Mouse (Mus musculus): ENCODE data around the gene Atp6ap1. TPM values are rescaled to one million over a fixed set of nuclear protein-coding genes. Genes with fewer than 3 reads are reported as not detected.
A peak's percentile ranks its signal among the peaks of the same experiment; 100 is the strongest.

Gene Atp6ap1
- total RNA-seq (2014; rRNA removed) = 307 and 359 TPM in 2 replicates
- 371 and 388 TPM in 2 replicates for polyA plus RNA-seq (2015; fragmentation: Nextera tagmentation; extraction: Ambion mirVana)

- Histone ChIP-seq H3K27ac (ENCODE audit: low read depth, low read length) (peak within 1 kb of the TSS; percentile 84), H3K4me2 (ENCODE audit: low read depth, low read length, poor library complexity, severe bottlenecking) (peak within 1 kb of the TSS; percentile 64), H3K9ac (replicated peaks; ENCODE audit: low read length, poor library complexity, severe bottlenecking) (peak within 1 kb of the TSS; percentile 73), H3K36me3 (ENCODE audit: insufficient read depth, low read length) (no peaks in the 10 kb centered on the region), H3K27me3 (ENCODE audit: insufficient read depth, low read length) (no peaks in the 10 kb centered on the region), H3K4me1 (ENCODE audit: insufficient read depth, low read length) (no peaks in the 10 kb centered on the region), H3K9me3 (ENCODE audit: low read length) (0 out of 2 replicates have a peak, but pooled peaks cover 3% of the 10 kb centered on the region), H3K4me3 (ENCODE audit: low read depth, low read length) (peak within 1 kb of the TSS; percentile 53)
- 23% methylated on average over 35 of the region's 37 CpGs for WGBS
- ATAC-seq (ENCODE audit: low FRiP score) (peak; percentile 98), DNase-seq (ENCODE audit: low spot score) (peak; percentile 96)
- TF ChIP-seq CTCF (IDR thresholded peaks at IDR 0.05) = no peak
These were observed at the start of gene Atp6ap1 for GRCm38 (mm10) chrX:74296538-74297448. Gene Atp6ap1, plus strand, starts transcription at chrX:74297097.

- H3K9me3 ChIP-seq (ENCODE audit: low read length) = no peaks in the 10 kb centered on the region
- peak; percentile 57 for DNase-seq (ENCODE audit: low spot score)
- no peak overlapping the region for H3K4me3 ChIP-seq (ENCODE audit: low read depth, low read length)
- H3K36me3 ChIP-seq (ENCODE audit: insufficient read depth, low read length) = no peaks in the 10 kb centered on the region
- H3K9ac ChIP-seq (replicated peaks; ENCODE audit: low read length, poor library complexity, severe bottlenecking) = no peak overlapping the region
- H3K27ac ChIP-seq (ENCODE audit: low read depth, low read length) = no peak overlapping the region
- WGBS = 20% methylated on average over 3 of the region's 3 CpGs
- no peaks in the 10 kb centered on the region for H3K27me3 ChIP-seq (ENCODE audit: insufficient read depth, low read length)
- TF ChIP-seq CTCF (IDR thresholded peaks at IDR 0.05) = peak; percentile 65
- H3K4me2 ChIP-seq (ENCODE audit: low read depth, low read length, poor library complexity, severe bottlenecking) = peak overlapping the region; percentile 57; the same call in 1 of the 2 replicates
- ATAC-seq (ENCODE audit: low FRiP score) = no peak
- H3K4me1 ChIP-seq (ENCODE audit: insufficient read depth, low read length) = no peaks in the 10 kb centered on the region
These were observed 48.2 kb upstream of the Atp6ap1 start for GRCm38 (mm10) chrX:74248651-74249050.

- WGBS = 19% methylated on average over 34 of the region's 38 CpGs
These were observed 47.3 kb upstream of the Atp6ap1 start, which contains the start of gene Flna for GRCm38 (mm10) chrX:74249615-74250014. Gene Flna, minus strand, starts transcription at chrX:74249820.

GRCm38 (mm10) chrX:74254153-74254887, 42.6 kb upstream of the Atp6ap1 start, which contains the start of gene Emd:
Gene Emd, plus strand, starts transcription at chrX:74254687.
- Histone ChIP-seq H3K4me3 (ENCODE audit: low read depth, low read length) (peak within 1 kb of the TSS; percentile 48), H3K9ac (replicated peaks; ENCODE audit: low read length, poor library complexity, severe bottlenecking) (peak within 1 kb of the TSS; percentile 62), H3K4me2 (ENCODE audit: low read depth, low read length, poor library complexity, severe bottlenecking) (peak within 1 kb of the TSS; percentile 62), H3K27me3 (ENCODE audit: insufficient read depth, low read length) (no peaks in the 10 kb centered on the region), H3K27ac (ENCODE audit: low read depth, low read length) (peak within 1 kb of the TSS; percentile 77), H3K4me1 (ENCODE audit: insufficient read depth, low read length) (no peaks in the 10 kb centered on the region), H3K36me3 (ENCODE audit: insufficient read depth, low read length) (no peaks in the 10 kb centered on the region), H3K9me3 (ENCODE audit: low read length) (no peaks in the 10 kb centered on the region)
- peak; percentile 94 for DNase-seq (ENCODE audit: low spot score)
- ATAC-seq (ENCODE audit: low FRiP score) = peak; percentile 97
- no peak for TF ChIP-seq CTCF (IDR thresholded peaks at IDR 0.05)
- 22% methylated on average over 39 of the region's 39 CpGs for WGBS

More at GRCm38 (mm10) chrX:74249615-74250014, 47.3 kb upstream of the Atp6ap1 start, which contains the start of gene Flna:
- H3K36me3 ChIP-seq (ENCODE audit: insufficient read depth, low read length) = no peaks in the 10 kb centered on the region
- ATAC-seq (ENCODE audit: low FRiP score) (no peak), DNase-seq (ENCODE audit: low spot score) (peak; percentile 55)
- H3K9me3 ChIP-seq (ENCODE audit: low read length) = no peaks in the 10 kb centered on the region
- H3K4me2 ChIP-seq (ENCODE audit: low read depth, low read length, poor library complexity, severe bottlenecking) = peak within 1 kb of the TSS; percentile 57
- H3K4me1 ChIP-seq (ENCODE audit: insufficient read depth, low read length) = no peaks in the 10 kb centered on the region
- peak; percentile 52 for TF ChIP-seq CTCF (IDR thresholded peaks at IDR 0.05)
- no peaks in the 10 kb centered on the region for H3K27me3 ChIP-seq (ENCODE audit: insufficient read depth, low read length)
- H3K9ac ChIP-seq (replicated peaks; ENCODE audit: low read length, poor library complexity, severe bottlenecking) = peak within 1 kb of the TSS; percentile 62
- peak within 1 kb of the TSS; percentile 43; the same call in 1 of the 2 replicates for H3K27ac ChIP-seq (ENCODE audit: low read depth, low read length)
- H3K4me3 ChIP-seq (ENCODE audit: low read depth, low read length) = peak within 1 kb of the TSS; percentile 41

- no peak for TF ChIP-seq CTCF (IDR thresholded peaks at IDR 0.05)
- Histone ChIP-seq H3K36me3 (ENCODE audit: insufficient read depth, low read length) (no peaks in the 10 kb centered on the region), H3K27me3 (ENCODE audit: insufficient read depth, low read length) (no peaks in the 10 kb centered on the region), H3K9me3 (ENCODE audit: low read length) (no peaks in the 10 kb centered on the region), H3K4me2 (ENCODE audit: low read depth, low read length, poor library complexity, severe bottlenecking) (peak overlapping the region; percentile 62), H3K4me1 (ENCODE audit: insufficient read depth, low read length) (no peaks in the 10 kb centered on the region), H3K9ac (replicated peaks; ENCODE audit: low read length, poor library complexity, severe bottlenecking) (peak overlapping the region; percentile 62), H3K4me3 (ENCODE audit: low read depth, low read length) (peak overlapping the region; percentile 48), H3K27ac (ENCODE audit: low read depth, low read length) (peak overlapping the region; percentile 77)
- 19% methylated on average over 31 of the region's 31 CpGs for WGBS
- peak; percentile 53 for ATAC-seq (ENCODE audit: low FRiP score)
- DNase-seq (ENCODE audit: low spot score) = no peak
These were observed 41.9 kb upstream of the Atp6ap1 start for GRCm38 (mm10) chrX:74254888-74255565.
